Mouse (Mus musculus) lung, adult 2 months (tissue): ENCODE results near the gene Fbln1.

Experiments
- CTCF ChIP-seq: fragments of 200-500 bp; IDR thresholded peaks from 2 replicates; pipeline ENCODE4 v1.5.1; 2011; ENCODE audit warnings: mild to moderate bottlenecking, low read length, control low read depth; ENCODE audit not compliant: insufficient read depth
- POLR2A ChIP-seq: fragments of 200-500 bp; IDR thresholded peaks from 2 replicates; pipeline ENCODE4 v1.6.1; 2011; ENCODE audit warnings: low read depth, mild to moderate bottlenecking, control low read depth, low read length, borderline replicate concordance; ENCODE audit errors: extremely low read depth

DNA sequence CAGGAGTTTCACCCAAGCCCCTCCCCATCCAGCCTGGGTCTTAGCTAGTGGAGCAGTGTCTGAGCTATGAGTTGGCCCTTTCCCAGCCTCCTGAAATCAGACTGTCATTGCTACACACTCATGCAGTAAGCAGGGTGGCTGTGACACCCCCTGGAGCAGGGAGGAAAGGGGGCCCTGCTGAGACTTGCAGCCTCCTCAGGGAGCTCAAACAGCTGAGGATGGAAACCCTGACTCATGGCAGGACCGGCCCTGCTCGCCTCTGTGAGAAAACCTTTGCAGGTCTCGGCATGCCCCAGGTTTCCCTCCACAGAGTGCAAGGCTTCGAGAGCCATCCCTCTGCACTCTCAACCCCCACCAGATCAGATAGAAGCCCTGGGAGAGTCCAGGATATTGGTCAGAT lies 27.9 kb downstream of the Fbln1 start:
- TF ChIP-seq CTCF = no peak
- TF ChIP-seq POLR2A = no peak
